ENCODE assay signal across 24 mouse cellular contexts in the genomic region with DNA sequence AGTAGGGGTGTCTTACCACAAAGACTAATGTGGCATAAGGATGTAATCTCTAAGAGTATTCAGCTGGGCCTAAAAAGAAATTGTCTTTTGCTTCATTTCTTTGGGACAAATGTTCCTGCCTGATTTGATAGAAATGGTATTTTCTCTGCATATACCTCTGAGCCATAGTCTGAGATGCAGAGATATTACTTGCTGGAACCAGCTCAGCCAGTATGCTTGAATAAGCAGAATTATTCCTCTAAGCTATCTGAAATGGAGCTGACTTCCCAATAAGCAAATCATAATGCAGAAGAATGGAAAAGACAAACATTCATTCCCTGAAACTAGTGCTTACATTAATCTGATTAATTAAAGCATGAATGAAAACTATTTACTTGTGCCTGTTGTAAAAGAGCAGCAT. TPM values are rescaled to one million over a fixed set of nuclear protein-coding genes. Genes with fewer than 3 reads are reported as not detected.
"Had no signal": no experiment of that assay in that cellular context is flagged by ENCODE, and none has a peak within 500 bp of the region (broad histone marks: within the 10 kb centered on the region; RNA-seq: fewer than 3 reads in every experiment).

No protein-coding gene starts in this region.

- H3K9me3 ChIP-seq: heart, embryonic 13.5 days; heart, embryonic 15.5 days; hindbrain, embryonic 13.5 days; hindbrain, embryonic 15.5 days; limb, embryonic 13.5 days; limb, embryonic 15.5 days; liver, embryonic 12.5 days had no signal

- H3K27ac ChIP-seq: heart, adult 2 months; heart, embryonic 13.5 days; heart, embryonic 15.5 days; hindbrain, embryonic 13.5 days; hindbrain, embryonic 15.5 days; limb, embryonic 13.5 days; limb, embryonic 15.5 days; liver, embryonic 12.5 days; liver, embryonic 14.5 days had no signal

- H3K9ac ChIP-seq: heart, embryonic 13.5 days; heart, embryonic 15.5 days; hindbrain, embryonic 13.5 days; hindbrain, embryonic 15.5 days; limb, embryonic 13.5 days; limb, embryonic 15.5 days; liver, embryonic 12.5 days; liver, embryonic 14.5 days had no signal

- H3K36me3 ChIP-seq: heart, embryonic 13.5 days; heart, embryonic 15.5 days; hindbrain, embryonic 13.5 days; hindbrain, embryonic 15.5 days; limb, embryonic 13.5 days; limb, embryonic 15.5 days; liver, embryonic 12.5 days had no signal

- H3K27me3 ChIP-seq: heart, embryonic 13.5 days; heart, embryonic 15.5 days; hindbrain, embryonic 13.5 days; hindbrain, embryonic 15.5 days; limb, embryonic 13.5 days; limb, embryonic 15.5 days; liver, embryonic 12.5 days had no signal

- H3K4me2 ChIP-seq: heart, embryonic 11.5 days; heart, embryonic 13.5 days; heart, embryonic 15.5 days; hindbrain, embryonic 13.5 days; hindbrain, embryonic 15.5 days; limb, embryonic 13.5 days; limb, embryonic 15.5 days; liver, embryonic 12.5 days had no signal

- DNase-seq: gastrocnemius, postnatal 14 days; gastrocnemius, postnatal 36 days; heart, adult 11 months; heart, adult 2 months; heart, postnatal 14 days; heart, postnatal 36 days; kidney, adult 11 months; kidney, adult 2 months; kidney, postnatal 14 days; kidney, postnatal 36 days; layer of hippocampus, adult 9-11 months; layer of hippocampus, postnatal 36 days; left cerebral cortex, postnatal 4 days had no signal

- H3K4me1 ChIP-seq: heart, embryonic 13.5 days; heart, embryonic 15.5 days; hindbrain, embryonic 13.5 days; hindbrain, embryonic 15.5 days; limb, embryonic 13.5 days; limb, embryonic 15.5 days; liver, embryonic 12.5 days had no signal

- H3K4me3 ChIP-seq: heart, adult 2 months; heart, embryonic 13.5 days; heart, embryonic 15.5 days; hindbrain, embryonic 13.5 days; hindbrain, embryonic 15.5 days; limb, embryonic 13.5 days; limb, embryonic 15.5 days; liver, embryonic 12.5 days had no signal

- ATAC-seq: intestine, embryonic 16.5 days; liver, embryonic 12.5 days had no signal

RNA-seq across cellular contexts. Expression of gene Scn3a, which starts 40.4 kb away (rescaled TPM):
- total RNA-seq: hematopoietic stem cell, adult 5-6 weeks had no signal
